Mouse (Mus musculus) subcutaneous adipose tissue, adult 2 months (tissue): ENCODE data around the gene Pth2r. TPM values are rescaled to one million over a fixed set of nuclear protein-coding genes. Genes with fewer than 3 reads are reported as not detected.

ENCODE experiments used
- polyA plus RNA-seq: library from polyadenylated mRNA; depleted of rRNA; stranded (reverse); fragments of >200 nt; gene quantifications from 2 replicates; pipeline ENCODE4 v1.2.3, GENCODE M21; 2012; ENCODE audit warnings: low replicate concordance; rRNA removed

Gene Pth2r
- not detected in 2 replicates for polyA plus RNA-seq

DNA sequence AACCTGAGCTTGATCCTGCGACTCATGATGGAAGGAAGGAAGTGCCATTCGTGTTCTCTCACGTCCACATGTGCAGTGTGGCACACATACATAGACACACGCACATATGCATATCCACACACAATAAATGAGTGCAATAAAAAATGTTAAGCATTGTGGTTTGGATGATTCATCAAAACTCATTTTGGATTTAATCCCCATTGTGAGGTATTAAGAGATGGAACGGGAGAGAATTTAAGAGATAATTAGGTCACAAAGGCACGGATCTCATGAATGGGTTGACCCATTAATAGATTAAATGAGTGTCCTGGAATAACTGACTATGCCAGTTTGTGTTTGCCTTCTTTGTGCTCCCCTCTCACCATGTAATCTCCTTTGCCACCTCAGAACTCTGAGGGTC, at the start of gene Pth2r:
Gene Pth2r (plus strand): TSS at position 301 of the 400 bp plus-strand sequence.

Other genes starting within 250 kb of the Pth2r start
- 0.13 and 2.4 TPM in 2 replicates for gene Akr1cl, start 249.3 kb upstream of the Pth2r start, polyA plus RNA-seq
- gene Cryge, start 230.9 kb upstream of the Pth2r start, polyA plus RNA-seq = not detected in 2 replicates
- not detected in 2 replicates for gene Crygd, start 218.6 kb upstream of the Pth2r start, polyA plus RNA-seq
- gene Crygc, start 208.4 kb upstream of the Pth2r start, polyA plus RNA-seq = not detected in 2 replicates
- not detected in 2 replicates for gene Crygb, start 199.8 kb upstream of the Pth2r start, polyA plus RNA-seq
- gene Cryga, start 178.7 kb upstream of the Pth2r start, polyA plus RNA-seq = not detected in 2 replicates
- not detected in 2 replicates for gene Gm28845, start 162.5 kb upstream of the Pth2r start, polyA plus RNA-seq
- not detected in 2 replicates for gene D630023F18Rik, start 158.8 kb upstream of the Pth2r start, polyA plus RNA-seq
- 99.9 and 170 TPM in 2 replicates for gene Idh1, start 95.6 kb upstream of the Pth2r start, polyA plus RNA-seq
- 11.5 and 14.1 TPM in 2 replicates for gene Pikfyve, start 95.4 kb upstream of the Pth2r start, polyA plus RNA-seq